Mouse (Mus musculus): ENCODE measurements around the gene Ccdc92. TPM values are rescaled to one million over a fixed set of nuclear protein-coding genes. Genes with fewer than 3 reads are reported as not detected.

The Ccdc92 gene
- polyA plus RNA-seq, 1 experiment: 5.9 TPM

GRCm38 (mm10) chr5:124817050-124817449 lies 45.2 kb downstream of the Ccdc92 start:
- Histone ChIP-seq H3K36me3 (ENCODE audit: control insufficient read depth, insufficient read depth, low read length) (no peaks in the 10 kb centered on the region), H3K27me3 (ENCODE audit: control insufficient read depth, insufficient read depth, low read length) (no peaks in the 10 kb centered on the region), H3K4me3 (ENCODE audit: low read depth, low read length) (no peak overlapping the region), H3K27ac (ENCODE audit: insufficient read depth, low read depth, low read length) (no peak overlapping the region), H3K4me1 (ENCODE audit: control insufficient read depth, insufficient read depth, insufficient read length, low read length) (no peaks in the 10 kb centered on the region)
- TF ChIP-seq CTCF (IDR thresholded peaks at IDR 0.05; ENCODE audit: extremely low read depth, insufficient read length, insufficient replicate concordance, low read depth, low read length) (no peak), POLR2A (IDR thresholded peaks at IDR 0.05; ENCODE audit: low read depth, low read length) (no peak)
- WGBS: 70% methylated on average over 15 of the region's 15 CpGs

DNA sequence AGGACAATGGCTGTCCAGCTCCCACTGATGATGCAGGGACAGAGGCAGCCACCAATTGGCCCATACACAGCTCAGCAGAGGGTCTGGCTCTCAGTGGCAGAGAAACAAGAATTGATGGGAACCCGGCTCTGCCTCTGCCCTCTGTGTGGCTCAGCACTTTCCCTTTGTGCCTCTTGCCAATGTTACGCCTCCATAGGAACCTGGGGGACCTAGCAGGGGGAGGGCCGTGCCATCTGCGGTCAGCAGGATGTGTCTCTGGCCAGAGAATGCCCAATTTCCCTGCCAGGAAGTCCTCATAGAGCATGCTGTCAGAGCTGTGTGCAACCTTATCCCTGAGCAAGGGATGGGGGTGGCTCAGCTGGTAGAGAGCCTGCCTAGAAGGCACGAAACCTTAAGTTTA lies 47.4 kb downstream of the Ccdc92 start:
- Histone ChIP-seq H3K4me1 (ENCODE audit: control insufficient read depth, insufficient read depth, insufficient read length, low read length) (no peaks in the 10 kb centered on the region), H3K4me3 (ENCODE audit: low read depth, low read length) (no peak overlapping the region), H3K27ac (ENCODE audit: insufficient read depth, low read depth, low read length) (no peak overlapping the region), H3K36me3 (ENCODE audit: control insufficient read depth, insufficient read depth, low read length) (no peaks in the 10 kb centered on the region), H3K27me3 (ENCODE audit: control insufficient read depth, insufficient read depth, low read length) (no peaks in the 10 kb centered on the region)
- 52% methylated on average over 5 of the region's 5 CpGs for WGBS
- TF ChIP-seq POLR2A (IDR thresholded peaks at IDR 0.05; ENCODE audit: low read depth, low read length): no peak
- TF ChIP-seq CTCF (IDR thresholded peaks at IDR 0.05; ENCODE audit: extremely low read depth, insufficient read length, insufficient replicate concordance, low read depth, low read length): no peak

GRCm38 (mm10) chr5:124812466-124812865 lies 49.8 kb downstream of the Ccdc92 start:
- TF ChIP-seq CTCF (IDR thresholded peaks at IDR 0.05; ENCODE audit: extremely low read depth, insufficient read length, insufficient replicate concordance, low read depth, low read length): no peak
- no peaks in the 10 kb centered on the region for H3K36me3 ChIP-seq (ENCODE audit: control insufficient read depth, insufficient read depth, low read length)
- H3K27ac ChIP-seq (ENCODE audit: insufficient read depth, low read depth, low read length): no peak overlapping the region
- H3K27me3 ChIP-seq (ENCODE audit: control insufficient read depth, insufficient read depth, low read length): no peaks in the 10 kb centered on the region
- H3K4me1 ChIP-seq (ENCODE audit: control insufficient read depth, insufficient read depth, insufficient read length, low read length): no peaks in the 10 kb centered on the region
- H3K4me3 ChIP-seq (ENCODE audit: low read depth, low read length): no peak overlapping the region
- WGBS: 80% methylated on average over 12 of the region's 12 CpGs

DNA sequence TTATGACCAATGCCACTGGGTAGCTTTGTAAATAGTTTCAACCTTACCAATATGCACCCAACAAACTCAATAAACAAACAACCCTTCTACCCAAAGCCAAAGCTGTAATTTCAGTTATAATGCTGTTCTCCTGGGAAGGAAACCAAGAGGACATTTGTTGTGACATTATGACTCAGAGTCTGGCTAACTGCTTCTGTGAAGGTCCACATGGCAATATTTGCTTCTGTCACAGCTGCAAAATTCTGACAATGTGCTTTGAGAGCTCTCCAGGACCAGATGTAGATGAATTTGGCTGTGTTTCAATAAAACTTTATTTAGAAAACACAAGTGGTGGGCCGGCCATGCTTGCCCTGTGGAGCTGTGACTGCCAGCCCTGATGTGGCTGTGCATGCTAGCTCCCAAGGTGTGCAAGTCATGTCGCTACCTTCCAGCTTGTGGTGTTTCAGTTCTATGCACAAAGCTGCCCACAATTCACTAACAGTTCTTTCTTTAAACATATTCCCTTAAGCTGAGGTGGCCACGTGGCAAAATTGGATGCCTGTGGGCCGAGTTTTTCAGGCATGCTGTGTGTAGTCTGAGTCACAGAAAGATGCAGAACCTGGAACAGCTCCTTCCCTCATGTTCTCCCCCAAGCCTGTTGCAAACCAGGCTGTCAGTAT lies 52.4 kb downstream of the Ccdc92 start:
- no peaks in the 10 kb centered on the region for H3K36me3 ChIP-seq (ENCODE audit: control insufficient read depth, insufficient read depth, low read length)
- no peaks in the 10 kb centered on the region for H3K4me1 ChIP-seq (ENCODE audit: control insufficient read depth, insufficient read depth, insufficient read length, low read length)
- H3K27ac ChIP-seq (ENCODE audit: insufficient read depth, low read depth, low read length): no peak overlapping the region
- no peak overlapping the region for H3K4me3 ChIP-seq (ENCODE audit: low read depth, low read length)
- no peaks in the 10 kb centered on the region for H3K27me3 ChIP-seq (ENCODE audit: control insufficient read depth, insufficient read depth, low read length)
- 78% methylated on average over 4 of the region's 4 CpGs for WGBS
- TF ChIP-seq CTCF (IDR thresholded peaks at IDR 0.05; ENCODE audit: extremely low read depth, insufficient read length, insufficient replicate concordance, low read depth, low read length) (no peak), POLR2A (IDR thresholded peaks at IDR 0.05; ENCODE audit: low read depth, low read length) (no peak)

- no peaks in the 10 kb centered on the region for H3K27me3 ChIP-seq (ENCODE audit: control insufficient read depth, insufficient read depth, low read length)
- H3K36me3 ChIP-seq (ENCODE audit: control insufficient read depth, insufficient read depth, low read length): no peaks in the 10 kb centered on the region
- no peaks in the 10 kb centered on the region for H3K4me1 ChIP-seq (ENCODE audit: control insufficient read depth, insufficient read depth, insufficient read length, low read length)
- no peak overlapping the region for H3K27ac ChIP-seq (ENCODE audit: insufficient read depth, low read depth, low read length)
- 84% methylated on average over 7 of the region's 7 CpGs for WGBS
- TF ChIP-seq CTCF (IDR thresholded peaks at IDR 0.05; ENCODE audit: extremely low read depth, insufficient read length, insufficient replicate concordance, low read depth, low read length): no peak
- TF ChIP-seq POLR2A (IDR thresholded peaks at IDR 0.05; ENCODE audit: low read depth, low read length): no peak
- H3K4me3 ChIP-seq (ENCODE audit: low read depth, low read length): no peak overlapping the region
Measured at GRCm38 (mm10) chr5:124792112-124792511, 70.1 kb downstream of the Ccdc92 start.

- H3K27me3 ChIP-seq (ENCODE audit: control insufficient read depth, insufficient read depth, low read length): no peaks in the 10 kb centered on the region
- WGBS: 80% methylated on average over 7 of the region's 7 CpGs
- no peaks in the 10 kb centered on the region for H3K4me1 ChIP-seq (ENCODE audit: control insufficient read depth, insufficient read depth, insufficient read length, low read length)
- no peaks in the 10 kb centered on the region for H3K36me3 ChIP-seq (ENCODE audit: control insufficient read depth, insufficient read depth, low read length)
- H3K27ac ChIP-seq (ENCODE audit: insufficient read depth, low read depth, low read length): no peak overlapping the region
- no peak for TF ChIP-seq POLR2A (IDR thresholded peaks at IDR 0.05; ENCODE audit: low read depth, low read length)
- TF ChIP-seq CTCF (IDR thresholded peaks at IDR 0.05; ENCODE audit: extremely low read depth, insufficient read length, insufficient replicate concordance, low read depth, low read length): peak; percentile 52; the same call in 1 of the 2 replicates
- H3K4me3 ChIP-seq (ENCODE audit: low read depth, low read length): no peak overlapping the region
Measured at GRCm38 (mm10) chr5:124785650-124786049, 76.6 kb downstream of the Ccdc92 start.

Other genes starting within 250 kb of the Ccdc92 start
- gene Atp6v0a2, start 233.8 kb downstream of the Ccdc92 start, polyA plus RNA-seq (2012; rRNA removed): 56.9 and 170 TPM in 2 replicates
- gene Dnah10, start 137.3 kb downstream of the Ccdc92 start, polyA plus RNA-seq (2012; rRNA removed): 0.10 TPM in 2 replicates
- 7.1 and 11.3 TPM in 2 replicates for gene Zfp664, start 267 bp upstream of the Ccdc92 start, polyA plus RNA-seq (2012; rRNA removed)
- 4.0 and 4.5 TPM in 2 replicates for gene Rflna, start 140.8 kb upstream of the Ccdc92 start, polyA plus RNA-seq (2012; rRNA removed)

Measured in small intestine, adult 2 months (tissue).